Mouse (Mus musculus): ENCODE data around the gene Alox12.
A peak's percentile ranks its signal among the peaks of the same experiment; 100 is the strongest.

The Alox12 gene

GRCm38 (mm10) chr11:70238591-70239440 lies 16.3 kb downstream of the Alox12 start:
- DNase-seq = no peak

GRCm38 (mm10) chr11:70237457-70238167 lies 17.5 kb downstream of the Alox12 start, which contains the start of gene 0610010K14Rik:
TSS of gene 0610010K14Rik (minus strand) at chr11:70237914.
- peak; percentile 99 for DNase-seq

GRCm38 (mm10) chr11:70236717-70237116 lies 18.4 kb downstream of the Alox12 start:
- DNase-seq = no peak

- no peak for DNase-seq
Observed at GRCm38 (mm10) chr11:70235254-70235900, 19.8 kb downstream of the Alox12 start.

GRCm38 (mm10) chr11:70234497-70234896 lies 20.7 kb downstream of the Alox12 start:
- no peak for DNase-seq

GRCm38 (mm10) chr11:70234037-70234436 lies 21.1 kb downstream of the Alox12 start:
- no peak for DNase-seq

- no peak for DNase-seq
Observed at GRCm38 (mm10) chr11:70233016-70233415, 22.1 kb downstream of the Alox12 start.

- peak; percentile 62 for DNase-seq
Observed at GRCm38 (mm10) chr11:70232546-70232945, 22.6 kb downstream of the Alox12 start.

- DNase-seq = peak; percentile 63
Observed at GRCm38 (mm10) chr11:70230239-70230727, 24.9 kb downstream of the Alox12 start.

- no peak for DNase-seq
Observed at GRCm38 (mm10) chr11:70229260-70230010, 25.7 kb downstream of the Alox12 start, which contains the start of gene Bcl6b. TSS of gene Bcl6b (minus strand) at chr11:70229798.

GRCm38 (mm10) chr11:70228828-70229227 lies 26.3 kb downstream of the Alox12 start:
- DNase-seq = peak; percentile 79

GRCm38 (mm10) chr11:70227661-70228245 lies 27.4 kb downstream of the Alox12 start:
- DNase-seq = no peak

GRCm38 (mm10) chr11:70227126-70227525 lies 28.0 kb downstream of the Alox12 start:
- no peak for DNase-seq

- no peak for DNase-seq
Observed at GRCm38 (mm10) chr11:70226602-70226890, 28.6 kb downstream of the Alox12 start.

GRCm38 (mm10) chr11:70225798-70226601 lies 29.2 kb downstream of the Alox12 start:
- no peak for DNase-seq

GRCm38 (mm10) chr11:70223724-70224123 lies 31.4 kb downstream of the Alox12 start:
- no peak for DNase-seq

GRCm38 (mm10) chr11:70221603-70222500 lies 33.3 kb downstream of the Alox12 start:
- DNase-seq = no peak

GRCm38 (mm10) chr11:70220731-70221602 lies 34.2 kb downstream of the Alox12 start, which contains the start of gene Slc16a13:
TSS of gene Slc16a13 (minus strand) at chr11:70221064.
- DNase-seq = peak; percentile 92

GRCm38 (mm10) chr11:70220323-70220722 lies 34.8 kb downstream of the Alox12 start:
- no peak for DNase-seq

All from right cerebral cortex, postnatal 25 days (tissue).